Mouse (Mus musculus) MN1 (cell line): ENCODE results near the gene Slc25a25.
A peak's percentile ranks its signal among the peaks of the same experiment; 100 is the strongest.

Experiments
- DNase-seq: peaks from one replicate; pipeline ENCODE4 v3.0.0-alpha.2; 2016; ENCODE audit warnings: low spot score

The Slc25a25 gene

DNA sequence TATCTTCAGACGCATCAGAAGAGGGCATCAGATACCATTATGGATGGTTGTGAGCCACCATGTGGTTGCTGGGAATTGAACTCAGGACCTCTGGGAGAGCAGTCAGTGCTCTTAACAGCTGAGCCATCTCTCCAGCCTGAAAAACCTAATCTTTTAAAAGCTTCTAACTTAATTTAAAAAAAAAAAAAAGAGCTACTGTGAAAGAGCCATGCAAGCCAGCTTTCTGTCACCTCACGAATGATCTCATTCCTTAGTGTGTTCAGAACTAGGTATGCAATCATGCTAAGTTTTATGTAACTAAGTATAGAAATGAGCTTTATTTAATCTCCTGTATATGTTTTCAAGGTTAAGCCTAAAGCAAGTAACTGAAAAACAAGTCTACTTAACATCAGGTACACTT lies 8.4 kb upstream of the Slc25a25 start:
- DNase-seq, result peak; percentile 52

DNA sequence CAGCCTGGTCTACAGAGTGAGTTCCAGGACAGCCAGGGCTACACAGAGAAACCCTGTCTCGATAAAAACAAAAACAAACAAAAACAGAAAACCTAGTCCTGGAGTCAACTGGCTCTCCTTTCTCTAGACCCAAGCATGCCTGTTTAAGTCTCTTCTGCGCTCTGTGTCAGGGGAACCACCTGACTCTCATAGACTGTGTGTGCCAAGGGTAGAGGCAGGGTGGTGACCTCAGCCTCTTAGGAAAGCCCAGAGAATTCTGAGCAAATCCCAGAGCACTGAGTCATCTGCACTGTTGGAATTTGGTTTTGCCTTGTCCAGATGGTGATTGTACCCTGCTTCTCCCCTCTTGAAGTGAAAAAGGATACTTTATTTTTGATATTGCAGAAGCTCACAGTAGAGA lies 7.1 kb upstream of the Slc25a25 start:
- DNase-seq, result no peak

DNA sequence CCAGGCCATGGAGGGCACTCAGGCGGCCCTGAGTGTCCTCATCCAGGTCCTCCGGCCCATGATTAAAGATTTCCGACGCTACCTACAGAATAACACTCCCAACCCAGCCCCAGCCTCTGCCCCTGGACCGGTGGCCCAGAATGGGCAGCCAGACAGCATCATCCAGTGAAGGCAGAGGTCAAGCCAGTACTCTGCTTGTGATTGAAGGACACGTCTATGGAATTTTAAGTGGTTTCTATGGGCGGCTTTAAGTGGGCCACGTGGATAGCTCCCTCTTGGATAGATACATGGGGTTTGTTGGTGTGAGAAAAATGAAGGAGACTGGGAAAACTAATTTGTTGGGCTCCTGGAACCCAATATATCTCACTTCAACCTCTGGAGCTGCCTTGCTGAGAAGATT lies 3.9 kb upstream of the Slc25a25 start:
- DNase-seq, result no peak

GRCm38 (mm10) chr2:32454633-32455032 lies 3.4 kb upstream of the Slc25a25 start:
- no peak for DNase-seq

DNA sequence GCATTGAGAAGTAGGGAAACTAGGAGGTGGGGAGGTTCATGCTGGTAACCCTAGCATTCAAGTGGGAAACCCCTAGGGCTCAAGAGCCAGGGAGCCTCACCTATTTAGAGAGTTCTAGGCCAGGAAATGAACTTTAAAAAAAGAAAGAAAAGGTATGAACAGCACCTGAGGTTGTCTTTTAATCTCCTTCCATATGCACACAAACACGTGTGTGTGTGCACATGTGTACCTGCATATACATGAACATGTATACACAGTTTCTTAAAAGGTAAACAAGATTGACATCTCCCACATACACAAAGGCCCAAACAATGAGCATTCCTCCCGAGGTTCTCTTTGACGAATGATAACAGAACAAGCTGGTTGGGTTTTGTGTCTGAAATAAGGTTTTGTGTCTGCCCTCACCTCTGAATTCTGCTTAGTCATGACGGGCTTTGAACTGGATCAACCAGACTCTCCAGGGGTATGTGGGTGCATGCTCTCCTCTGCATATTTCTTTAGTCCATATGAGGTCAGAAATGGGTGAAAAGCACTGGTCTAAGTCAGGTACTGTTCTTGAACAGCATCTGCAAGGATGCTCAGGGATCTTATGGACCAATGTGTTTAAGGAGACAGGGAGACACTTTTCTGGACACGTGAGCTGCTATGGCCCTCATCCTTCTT lies 2.5 kb upstream of the Slc25a25 start:
- DNase-seq, result no peak

- DNase-seq, result no peak
Observed at GRCm38 (mm10) chr2:32452441-32452971, 1.3 kb upstream of the Slc25a25 start.

GRCm38 (mm10) chr2:32451870-32452372 lies 676 bp upstream of the Slc25a25 start:
- peak; percentile 99 for DNase-seq

DNA sequence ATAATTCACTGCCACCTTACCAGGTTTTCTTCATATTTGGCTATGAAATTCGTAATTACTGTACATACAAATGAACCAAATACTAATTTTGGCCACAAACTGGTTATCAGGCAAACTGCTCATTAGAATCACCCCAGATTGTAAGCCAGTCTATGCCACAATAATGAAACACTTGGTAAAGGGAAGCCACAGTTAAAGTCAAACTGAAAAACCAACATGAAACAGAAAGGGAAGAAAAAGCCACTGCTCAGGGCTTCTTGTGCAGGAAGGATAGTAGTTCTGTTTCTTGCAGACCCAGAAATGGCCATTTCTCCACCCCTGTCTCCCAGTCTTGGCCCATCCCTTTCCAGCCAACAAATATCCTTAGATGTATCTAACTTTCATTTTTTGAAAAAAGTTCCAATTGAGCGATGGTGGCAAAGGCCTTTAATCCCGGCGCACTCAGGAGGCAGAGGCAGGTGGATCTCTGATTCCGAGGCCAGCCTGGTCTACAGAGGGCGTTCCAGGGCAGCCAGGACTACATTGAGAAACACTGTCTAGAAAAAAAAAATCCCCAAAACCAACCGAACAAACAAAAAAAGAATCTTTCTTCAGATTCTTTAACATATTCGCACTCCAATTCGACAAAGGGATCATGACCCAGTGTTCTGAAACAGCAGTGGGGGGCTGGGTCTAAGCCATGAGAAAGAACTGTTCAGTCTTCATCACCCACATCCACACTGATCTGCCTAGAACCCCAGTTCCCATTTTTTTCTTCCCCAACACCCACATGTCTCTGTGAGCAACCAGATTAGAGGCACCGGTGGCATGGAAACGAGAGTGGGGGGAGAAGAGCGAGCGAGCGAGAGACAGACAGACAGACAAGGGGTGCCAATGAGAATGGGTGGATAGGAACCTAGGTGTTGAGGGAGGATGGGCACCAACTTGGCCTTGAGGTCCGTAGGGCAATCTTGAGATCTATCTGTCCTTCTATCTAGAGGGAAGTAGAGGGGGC lies 1.2 kb downstream of the Slc25a25 start, which contains the start of gene Naif1:
Gene Naif1 (plus strand): TSS at position 697 of the 994 bp plus-strand sequence.
- no peak for DNase-seq

DNA sequence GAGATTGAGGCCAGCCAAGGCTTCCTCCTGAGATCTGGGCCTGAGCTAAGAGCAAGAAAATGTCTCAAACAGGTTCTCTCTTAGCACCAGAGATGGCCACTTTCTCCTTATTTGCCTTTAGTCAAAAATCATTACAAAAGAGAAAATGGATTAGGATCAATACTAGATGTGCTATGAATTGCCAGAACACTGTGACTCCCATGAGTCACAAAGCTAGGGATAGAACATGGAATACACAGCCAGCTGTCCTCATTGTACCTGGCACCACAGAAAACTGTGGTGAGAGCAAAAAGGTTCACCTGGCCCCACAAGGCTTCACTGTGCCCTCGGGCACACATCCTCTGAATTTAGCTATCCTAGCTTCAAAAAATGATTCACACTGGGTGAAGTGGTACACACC lies 2.8 kb downstream of the Slc25a25 start:
- DNase-seq, result no peak

GRCm38 (mm10) chr2:32447264-32447936 lies 3.8 kb downstream of the Slc25a25 start:
- no peak for DNase-seq

- DNase-seq, result no peak
Observed at GRCm38 (mm10) chr2:32445535-32445934, 5.7 kb downstream of the Slc25a25 start.

DNA sequence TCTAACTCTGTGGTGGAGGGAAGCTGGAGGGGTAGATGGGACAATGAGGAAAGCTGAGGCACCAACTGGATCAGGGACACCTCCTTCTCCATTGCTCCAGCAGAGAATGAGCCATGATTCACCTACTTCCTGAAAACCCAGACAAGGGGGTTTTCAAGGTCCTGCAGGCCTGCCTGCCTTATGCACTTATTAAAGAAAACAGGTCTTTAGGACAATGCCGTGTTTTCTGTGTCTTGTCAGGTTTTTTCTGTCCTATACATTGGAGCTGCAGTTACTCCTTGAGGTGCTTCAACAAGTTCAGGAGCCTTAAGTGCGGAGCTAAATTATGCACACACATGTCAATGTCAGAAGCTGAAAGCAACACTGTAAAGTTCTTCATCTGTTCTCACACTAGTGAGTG lies 9.7 kb downstream of the Slc25a25 start:
- no peak for DNase-seq

- DNase-seq, result no peak
Observed at GRCm38 (mm10) chr2:32440632-32441031, 10.6 kb downstream of the Slc25a25 start.

GRCm38 (mm10) chr2:32440164-32440563 lies 11.1 kb downstream of the Slc25a25 start:
- no peak for DNase-seq

- DNase-seq, result peak; percentile 67
Observed at GRCm38 (mm10) chr2:32439177-32439576, 12.1 kb downstream of the Slc25a25 start.

GRCm38 (mm10) chr2:32438733-32439132 lies 12.5 kb downstream of the Slc25a25 start:
- peak; percentile 56 for DNase-seq

DNA sequence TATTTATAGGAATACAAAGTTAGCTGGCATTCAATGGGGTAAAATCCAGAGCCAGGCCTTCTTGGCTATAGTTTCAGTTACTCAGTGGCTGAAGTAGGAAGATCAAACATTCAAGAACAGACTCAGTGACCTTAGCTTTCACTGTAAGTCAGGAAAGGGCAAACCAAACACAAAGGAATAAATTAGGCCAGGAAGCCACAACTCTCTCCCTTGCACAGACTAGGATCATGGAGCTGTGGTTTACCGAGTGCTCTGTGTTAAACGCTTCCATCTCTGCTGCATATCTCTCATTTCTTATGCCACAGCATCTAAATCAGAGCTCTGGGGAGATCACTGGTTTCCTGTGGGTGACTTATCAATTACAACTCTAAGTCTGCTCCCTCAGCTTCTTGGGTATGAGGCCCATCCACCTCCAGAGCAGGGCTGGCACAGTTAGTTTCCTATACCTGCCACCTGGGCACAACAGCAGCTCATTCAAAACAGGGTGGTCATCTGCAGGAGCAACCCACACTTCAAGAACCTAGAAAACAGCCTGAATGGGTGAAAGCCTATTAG lies 13.6 kb downstream of the Slc25a25 start:
- no peak for DNase-seq

DNA sequence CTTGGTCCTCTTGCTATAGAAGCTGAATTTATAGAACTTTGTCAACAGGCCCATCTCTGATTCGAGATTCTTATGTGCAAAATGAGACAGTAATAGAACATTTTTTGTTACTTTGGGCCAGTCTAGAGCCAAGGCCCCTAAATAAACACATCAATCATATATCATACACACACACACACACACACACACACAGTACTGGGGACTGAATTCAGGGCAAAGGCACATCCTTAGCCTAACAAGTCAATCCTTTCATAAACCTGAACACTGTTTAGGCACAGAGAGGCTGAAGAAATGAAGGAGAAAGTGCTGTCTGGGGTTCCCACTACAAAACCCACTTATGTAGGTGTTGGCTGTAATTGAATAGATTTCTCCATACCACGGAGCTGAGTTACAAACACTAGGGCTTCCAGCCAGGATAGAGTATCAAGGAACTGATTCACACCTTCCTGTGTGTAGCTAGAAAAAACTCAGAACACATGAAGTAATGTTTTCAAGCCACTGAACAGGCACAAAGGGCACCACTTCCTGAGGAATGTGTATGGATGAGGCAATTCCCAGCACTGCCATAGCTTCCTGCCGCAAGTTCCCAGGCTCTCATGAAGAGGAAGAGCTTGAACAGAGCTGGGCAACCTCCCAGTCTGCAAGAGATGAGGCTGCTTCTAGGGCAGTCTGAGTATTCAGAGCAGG lies 14.4 kb downstream of the Slc25a25 start:
- DNase-seq, result no peak

DNA sequence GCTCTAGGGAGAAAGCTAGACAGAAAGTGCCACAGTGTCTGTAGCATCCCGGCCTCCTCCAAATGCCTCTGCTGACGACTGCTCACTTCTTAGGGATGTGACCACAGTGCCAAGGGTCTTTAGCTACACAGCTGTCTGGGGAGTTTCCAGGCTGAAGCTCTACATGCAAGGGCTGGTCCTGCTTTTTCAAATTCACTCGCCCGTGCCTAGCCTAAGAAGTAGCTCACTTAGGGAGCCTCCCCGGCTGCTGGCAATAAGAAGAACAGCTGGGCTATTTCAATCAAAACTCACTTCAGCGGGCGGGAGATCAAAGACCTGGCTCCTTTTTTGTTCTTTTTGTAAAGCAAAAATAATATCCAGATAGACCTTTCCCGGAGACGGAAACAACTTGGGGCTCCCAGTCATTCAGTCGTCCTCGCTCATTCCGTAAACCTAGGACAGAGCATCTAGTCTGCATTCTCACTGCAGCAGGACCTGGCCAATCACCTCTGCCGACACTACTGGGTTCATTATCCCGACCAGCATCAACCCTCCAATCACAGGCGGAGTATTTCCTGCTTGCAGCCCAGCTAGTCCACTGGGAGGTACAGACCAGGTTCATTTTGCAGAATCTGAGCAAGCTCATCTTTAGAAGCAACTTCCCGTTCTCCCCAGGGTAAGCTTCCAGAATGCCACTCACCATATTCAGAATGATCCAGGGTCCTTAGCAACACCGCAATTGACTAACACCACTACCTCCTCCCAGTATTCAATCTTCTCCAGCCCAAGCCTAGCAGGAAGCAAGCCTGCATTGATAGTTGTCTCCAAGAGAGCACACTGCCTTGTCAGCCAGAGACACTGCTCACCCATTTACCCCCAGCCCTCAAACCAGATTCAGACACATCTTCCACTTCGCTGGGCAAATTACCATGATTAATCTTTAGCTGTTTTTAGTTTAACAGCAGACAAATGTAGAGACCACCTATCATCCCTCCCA lies 20.3 kb downstream of the Slc25a25 start:
- peak; percentile 89 for DNase-seq
